Mouse (Mus musculus) limb, embryonic 11.5 days (tissue): ENCODE results near the gene Epdr1. TPM values are rescaled to one million over a fixed set of nuclear protein-coding genes. Genes with fewer than 3 reads are reported as not detected.
"Not testable (repeated sequence)": the region's sequence is repeated elsewhere in the genome, so short reads cannot be mapped to it uniquely, and the experiment has no call there.

ENCODE experiments used
- ATAC-seq: fragments of 200-750 bp; cut with Nextera tagmentation; 2 replicates; pipeline ENCODE4 v1.8.0; 2017; ENCODE audit warnings: low read depth; ENCODE audit not compliant: insufficient number of reproducible peaks, low FRiP score, low TSS enrichment
- DNase-seq: peaks from one replicate; pipeline ENCODE4 v3.0.0-alpha.2; 2015; ENCODE audit warnings: low spot score
- H3K27ac ChIP-seq: fragments of 300-500 bp; sonication (generic); replicated peaks from 2 replicates; pipeline ENCODE4 v1.5.1; 2014; ENCODE audit warnings: low read depth, mild to moderate bottlenecking, low read length
- H3K27me3 ChIP-seq: fragments of 300-500 bp; sonication (generic); 2 replicates; pipeline ENCODE4 v1.6.1; 2014; ENCODE audit warnings: mild to moderate bottlenecking, low read length, mixed read lengths; ENCODE audit not compliant: control insufficient read depth, insufficient read depth
- H3K36me3 ChIP-seq: fragments of 300-500 bp; sonication (generic); 2 replicates; pipeline ENCODE4 v1.6.1; 2014; ENCODE audit warnings: mild to moderate bottlenecking, low read length, moderate library complexity, mixed read lengths; ENCODE audit not compliant: control insufficient read depth, insufficient read depth
- H3K4me1 ChIP-seq: fragments of 300-500 bp; sonication (generic); 2 replicates; pipeline ENCODE4 v1.6.1; 2014; ENCODE audit warnings: low read length, mixed read lengths; ENCODE audit not compliant: control insufficient read depth, insufficient read depth
- H3K4me2 ChIP-seq: fragments of 300-500 bp; sonication (generic); 2 replicates; pipeline ENCODE4 v1.6.1; 2014; ENCODE audit warnings: low read depth, mild to moderate bottlenecking, moderate library complexity; ENCODE audit not compliant: severe bottlenecking
- H3K4me3 ChIP-seq: fragments of 300-500 bp; sonication (generic); 2 replicates; pipeline ENCODE4 v1.5.1; 2014; ENCODE audit warnings: low read depth, low read length
- H3K9ac ChIP-seq: fragments of 300-500 bp; sonication (generic); 2 replicates; pipeline ENCODE4 v1.6.1; 2014; ENCODE audit warnings: mild to moderate bottlenecking, low read length
- H3K9me3 ChIP-seq: fragments of 300-500 bp; sonication (generic); 2 replicates; pipeline ENCODE4 v1.6.1; 2016; ENCODE audit warnings: low read length; ENCODE audit not compliant: control insufficient read depth
- WGBS: fragments of 180-500 bp; shearing (Covaris S2); extraction: QIAGEN DNeasy Blood & Tissue Kit; methylation state at CpG from one replicate; pipeline ENCODE4 v1.1.7; 2014; 5-methylcytosine and 5-hydroxymethylcytosine counted together
- polyA plus RNA-seq: library from polyadenylated mRNA; unstranded; fragments of >200 nt; fragmentation: Nextera tagmentation; extraction: Ambion mirVana; gene quantifications from 2 replicates; pipeline ENCODE4 v1.2.1, GENCODE M21; 2014

Epdr1 gene
- polyA plus RNA-seq, 1 experiment from 2014 or later = 11.6 TPM

DNA sequence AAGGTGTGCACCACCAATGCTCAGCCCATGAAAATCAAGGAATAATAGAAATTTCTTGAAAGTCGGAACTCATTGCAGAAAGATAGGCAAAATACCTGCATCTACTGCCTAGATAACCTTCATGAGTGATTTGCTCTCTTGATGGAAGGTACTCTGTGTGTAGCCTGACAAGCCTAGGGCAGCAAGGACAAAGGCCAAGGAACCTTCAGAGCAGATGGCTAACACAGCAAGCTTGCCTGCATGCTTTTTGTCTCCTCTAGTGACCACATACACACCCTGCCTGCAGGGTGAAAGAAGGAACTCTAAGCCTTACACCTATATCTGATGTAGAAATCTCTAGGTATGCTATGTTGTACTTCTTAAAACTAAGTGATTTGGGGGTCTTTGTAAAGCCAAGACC lies 24.6 kb downstream of the Epdr1 start:
- Histone ChIP-seq H3K4me3 (no peak overlapping the region), H3K27ac (no peak overlapping the region), H3K9ac (no peak overlapping the region), H3K36me3 (no peaks in the 10 kb centered on the region), H3K4me1 (no peaks in the 10 kb centered on the region), H3K27me3 (no peaks in the 10 kb centered on the region), H3K4me2 (no peak overlapping the region), H3K9me3 (no peaks in the 10 kb centered on the region)
- DNase-seq (no peak), ATAC-seq (no peak)
- 95% methylated on average over 1 of the region's 1 CpGs for WGBS

- Histone ChIP-seq H3K36me3 (no peaks in the 10 kb centered on the region), H3K4me3 (no peak overlapping the region), H3K4me2 (no peak overlapping the region), H3K4me1 (no peaks in the 10 kb centered on the region), H3K9me3 (no peaks in the 10 kb centered on the region), H3K27ac (no peak overlapping the region), H3K9ac (no peak overlapping the region), H3K27me3 (no peaks in the 10 kb centered on the region)
- ATAC-seq (no peak), DNase-seq (no peak)
- 84% methylated on average over 3 of the region's 3 CpGs for WGBS
These were observed 28.5 kb downstream of the Epdr1 start for GRCm38 (mm10) chr13:19590996-19591759.

- Histone ChIP-seq H3K9ac (no peak overlapping the region), H3K27ac (no peak overlapping the region), H3K4me1 (no peaks in the 10 kb centered on the region), H3K27me3 (no peaks in the 10 kb centered on the region), H3K9me3 (no peaks in the 10 kb centered on the region), H3K4me2 (no peak overlapping the region), H3K4me3 (no peak overlapping the region), H3K36me3 (no peaks in the 10 kb centered on the region)
- ATAC-seq (no peak), DNase-seq (no peak)
- WGBS = 84% methylated on average over 3 of the region's 3 CpGs
These were observed 43.8 kb downstream of the Epdr1 start for GRCm38 (mm10) chr13:19575947-19576346.

- not testable (repeated sequence) for H3K9me3 ChIP-seq
These were observed 45.0 kb downstream of the Epdr1 start for GRCm38 (mm10) chr13:19574723-19575122.

GRCm38 (mm10) chr13:19570166-19570565 lies 49.6 kb downstream of the Epdr1 start:
- H3K4me1 ChIP-seq, H3K27me3 ChIP-seq, DNase-seq, ATAC-seq, H3K9ac ChIP-seq, H3K4me3 ChIP-seq, H3K27ac ChIP-seq, H3K36me3 ChIP-seq, H3K4me2 ChIP-seq, H3K9me3 ChIP-seq: not testable (repeated sequence)

More at GRCm38 (mm10) chr13:19574723-19575122, 45.0 kb downstream of the Epdr1 start:
- WGBS = 92% methylated on average over 2 of the region's 2 CpGs
- not testable (repeated sequence) for DNase-seq, H3K4me2 ChIP-seq, H3K27me3 ChIP-seq, ATAC-seq, H3K4me1 ChIP-seq, H3K9ac ChIP-seq, H3K27ac ChIP-seq, H3K36me3 ChIP-seq, H3K4me3 ChIP-seq

DNA sequence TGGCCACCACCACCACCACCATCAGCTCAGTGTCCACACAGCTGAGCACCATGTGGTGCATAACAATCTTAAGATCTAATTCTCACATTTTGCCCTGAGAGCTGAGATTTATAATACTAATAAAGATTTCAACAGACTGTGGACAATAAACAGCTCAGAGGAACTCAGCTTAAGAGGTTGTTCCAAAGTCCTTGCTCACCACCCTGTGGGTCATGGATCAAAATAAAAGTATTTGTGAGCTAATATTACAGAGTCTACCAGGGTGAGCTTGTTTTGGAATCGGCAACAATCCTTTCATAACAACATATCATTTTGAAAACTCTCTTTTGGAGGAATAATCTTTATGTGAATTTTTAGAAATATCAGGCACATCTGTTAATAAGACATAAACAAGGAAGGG lies 57.2 kb downstream of the Epdr1 start:
- H3K27ac ChIP-seq = no peak overlapping the region
- no peak overlapping the region for H3K9ac ChIP-seq
- no peaks in the 10 kb centered on the region for H3K9me3 ChIP-seq
- no peak for DNase-seq
- H3K4me3 ChIP-seq = no peak overlapping the region
- no peak for ATAC-seq
- no peak overlapping the region for H3K4me2 ChIP-seq
- H3K36me3 ChIP-seq = no peaks in the 10 kb centered on the region
- 88% methylated on average over 1 of the region's 1 CpGs for WGBS
- no peaks in the 10 kb centered on the region for H3K27me3 ChIP-seq
- no peaks in the 10 kb centered on the region for H3K4me1 ChIP-seq

- 68% methylated on average over 4 of the region's 4 CpGs for WGBS
- Histone ChIP-seq H3K4me2 (no peak overlapping the region), H3K9ac (no peak overlapping the region), H3K36me3 (no peaks in the 10 kb centered on the region), H3K9me3 (no peaks in the 10 kb centered on the region), H3K27me3 (no peaks in the 10 kb centered on the region), H3K4me1 (no peaks in the 10 kb centered on the region), H3K4me3 (no peak overlapping the region), H3K27ac (no peak overlapping the region)
- ATAC-seq (no peak), DNase-seq (no peak)
These were observed 64.3 kb downstream of the Epdr1 start for GRCm38 (mm10) chr13:19555391-19555790.
